Mouse (Mus musculus) kidney, postnatal 0 days (tissue): ENCODE measurements around the gene Baz1b. TPM values are rescaled to one million over a fixed set of nuclear protein-coding genes. Genes with fewer than 3 reads are reported as not detected.

Source experiments
- ATAC-seq: fragments of 200-750 bp; cut with Nextera tagmentation; replicated peaks from 2 replicates; pipeline ENCODE4 v1.8.0; 2017; ENCODE audit warnings: low read depth, moderate number of reproducible peaks, moderate TSS enrichment, moderate library complexity; ENCODE audit not compliant: low FRiP score
- DNase-seq: peaks from one replicate; pipeline ENCODE4 v3.0.0-alpha.2; 2016; ENCODE audit warnings: low spot score
- H3K27ac ChIP-seq: fragments of 300-500 bp; sonication (generic); 2 replicates; pipeline ENCODE4 v1.5.1; 2014; ENCODE audit warnings: mild to moderate bottlenecking
- H3K27me3 ChIP-seq: fragments of 300-500 bp; sonication (generic); 2 replicates; pipeline ENCODE4 v1.6.1; 2014; ENCODE audit warnings: low read length, mixed read lengths; ENCODE audit not compliant: insufficient read depth
- H3K36me3 ChIP-seq: fragments of 300-500 bp; sonication (generic); 2 replicates; pipeline ENCODE4 v1.6.1; 2014; ENCODE audit warnings: low read length, mixed read lengths; ENCODE audit not compliant: insufficient read depth
- H3K4me1 ChIP-seq: fragments of 300-500 bp; sonication (generic); replicated peaks from 2 replicates; pipeline ENCODE4 v1.6.1; 2014; ENCODE audit warnings: antibody characterized with exemption, low read length, mixed read lengths; ENCODE audit not compliant: insufficient read depth
- H3K4me2 ChIP-seq: fragments of 300-500 bp; sonication (generic); 2 replicates; pipeline ENCODE4 v1.6.1; 2014; ENCODE audit warnings: mild to moderate bottlenecking, low read length, moderate library complexity, mixed read lengths
- H3K4me3 ChIP-seq: fragments of 300-500 bp; sonication (generic); replicated peaks from 2 replicates; pipeline ENCODE4 v1.5.1; 2014; ENCODE audit warnings: low read depth, low read length
- H3K9ac ChIP-seq: fragments of 300-500 bp; sonication (generic); 2 replicates; pipeline ENCODE4 v1.6.1; 2014; ENCODE audit warnings: low read depth, low read length
- H3K9me3 ChIP-seq: fragments of 300-500 bp; sonication (generic); replicated peaks from 2 replicates; pipeline ENCODE4 v1.6.1; 2016; ENCODE audit warnings: low read length, inconsistent platforms, mixed read lengths
- CTCF ChIP-seq: IDR thresholded peaks from 2 replicates; pipeline ENCODE4 v1.5.1; 2016; ENCODE audit warnings: antibody characterized with exemption, low read depth, mild to moderate bottlenecking, moderate library complexity
- WGBS: fragments of 180-500 bp; shearing (Covaris S2); extraction: QIAGEN DNeasy Blood & Tissue Kit; methylation state at CpG from one replicate; pipeline ENCODE4 v1.1.7; 2014; 5-methylcytosine and 5-hydroxymethylcytosine counted together
- polyA plus RNA-seq: library from polyadenylated mRNA; unstranded; fragments of >200 nt; fragmentation: Nextera tagmentation; extraction: Ambion mirVana; gene quantifications from 2 replicates; pipeline ENCODE4 v1.2.1, GENCODE M21; 2015

The Baz1b gene
- polyA plus RNA-seq, 1 experiment from 2014 or later = 22.6 TPM

- H3K9me3 ChIP-seq = no peaks in the 10 kb centered on the region
- peaks cover 6% of the 10 kb centered on the region; the same call in 1 of the 2 replicates for H3K4me1 ChIP-seq
- no peak overlapping the region for H3K4me3 ChIP-seq
- no peak overlapping the region for H3K27ac ChIP-seq
- DNase-seq = no peak
- 84% methylated on average over 16 of the region's 16 CpGs for WGBS
- TF ChIP-seq CTCF = no peak
- H3K9ac ChIP-seq = no peak overlapping the region
- H3K27me3 ChIP-seq = 0 out of 2 replicates have a peak, but pooled peaks cover 8% of the 10 kb centered on the region
- no peak overlapping the region for H3K4me2 ChIP-seq
- no peak for ATAC-seq
- H3K36me3 ChIP-seq = peaks cover 24% of the 10 kb centered on the region
These were observed 62.1 kb downstream of the Baz1b start for GRCm38 (mm10) chr5:135248956-135249676.

- H3K27me3 ChIP-seq = 0 out of 2 replicates have a peak, but pooled peaks cover 8% of the 10 kb centered on the region
- TF ChIP-seq CTCF = no peak
- DNase-seq (peak; percentile 10), ATAC-seq (peak; percentile 50)
- H3K9ac ChIP-seq = peak overlapping the region; percentile 32; the same call in 1 of the 2 replicates
- H3K4me3 ChIP-seq = peak overlapping the region; percentile 46
- no peaks in the 10 kb centered on the region for H3K9me3 ChIP-seq
- peaks cover 6% of the 10 kb centered on the region; the same call in 1 of the 2 replicates for H3K4me1 ChIP-seq
- H3K27ac ChIP-seq = no peak overlapping the region
- H3K4me2 ChIP-seq = peak overlapping the region; percentile 91
- peaks cover 11% of the 10 kb centered on the region; the same call in 1 of the 2 replicates for H3K36me3 ChIP-seq
- 1% methylated on average over 78 of the region's 92 CpGs for WGBS
These were observed 63.4 kb downstream of the Baz1b start for GRCm38 (mm10) chr5:135250186-135251078.

DNA sequence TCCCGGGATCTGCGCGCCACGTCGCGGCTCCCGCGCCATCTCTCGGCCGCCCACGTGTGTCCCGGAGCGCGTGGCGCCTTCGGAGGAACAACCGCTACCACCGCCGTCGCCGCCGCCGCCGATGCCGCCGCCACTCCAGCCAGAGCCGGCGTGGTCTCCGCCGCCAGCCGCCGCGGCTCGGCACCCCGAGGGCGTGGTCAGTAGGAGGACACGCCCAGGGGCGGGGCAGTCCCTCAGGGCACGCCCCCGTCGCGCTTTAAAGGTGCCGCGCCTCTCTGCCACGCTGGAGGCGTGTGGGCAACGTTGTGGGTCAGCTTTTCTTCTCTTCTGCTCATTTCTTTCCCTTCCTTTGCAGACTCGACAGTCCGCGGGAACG is 64.0 kb downstream of the Baz1b start, which contains the start of gene Fzd9:
Gene Fzd9, minus strand, starts transcription at position 152 of the 376 bp plus-strand sequence.
- Histone ChIP-seq H3K9ac (peak within 1 kb of the TSS; percentile 32; the same call in 1 of the 2 replicates), H3K27ac (no peak within 1 kb of the TSS), H3K4me2 (peak within 1 kb of the TSS; percentile 91), H3K27me3 (0 out of 2 replicates have a peak, but pooled peaks cover 8% of the 10 kb centered on the region), H3K9me3 (no peaks in the 10 kb centered on the region), H3K36me3 (peaks cover 5% of the 10 kb centered on the region; the same call in 1 of the 2 replicates), H3K4me3 (peak within 1 kb of the TSS; percentile 46), H3K4me1 (peaks cover 6% of the 10 kb centered on the region; the same call in 1 of the 2 replicates)
- ATAC-seq = peak; percentile 82
- peak; percentile 83 for DNase-seq
- under 1% methylated on average over 50 of the region's 51 CpGs for WGBS
- TF ChIP-seq CTCF = no peak

DNA sequence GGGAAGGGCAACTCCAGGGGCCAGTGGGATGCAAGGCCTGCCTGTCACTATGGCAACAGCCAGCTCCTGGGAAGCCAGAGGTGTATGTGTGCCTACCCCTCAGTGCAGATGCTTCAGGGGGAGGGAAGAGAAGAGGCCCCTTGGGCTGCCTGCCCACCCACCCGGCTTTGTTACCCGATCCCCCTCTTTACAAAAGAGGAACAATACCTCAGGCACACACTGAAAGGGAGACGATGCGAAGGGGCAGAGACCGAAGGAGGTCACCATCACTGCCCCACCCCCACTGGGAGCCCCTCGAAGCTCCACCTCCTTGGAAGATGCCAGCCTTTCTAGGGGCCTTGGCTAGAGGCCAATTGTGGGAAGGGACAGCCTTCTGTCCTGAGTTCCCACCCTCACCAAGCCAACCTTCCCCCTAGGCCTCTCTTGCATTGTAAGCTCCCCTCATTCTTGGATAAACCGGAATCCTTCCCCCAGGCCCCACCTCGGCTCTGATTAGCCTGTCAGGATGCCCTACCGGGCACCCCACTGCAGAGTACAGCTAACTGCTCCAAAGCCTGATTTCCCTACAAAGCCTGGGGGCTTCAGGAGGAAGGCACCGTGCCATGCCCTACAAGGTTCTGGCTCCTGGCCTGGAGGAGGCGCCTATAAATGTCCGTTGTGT is 66.8 kb downstream of the Baz1b start:
- ATAC-seq = no peak
- DNase-seq = no peak
- Histone ChIP-seq H3K4me2 (no peak overlapping the region), H3K4me3 (no peak overlapping the region), H3K9me3 (no peaks in the 10 kb centered on the region), H3K36me3 (no peaks in the 10 kb centered on the region), H3K27me3 (0 out of 2 replicates have a peak, but pooled peaks cover 8% of the 10 kb centered on the region), H3K4me1 (peaks cover 6% of the 10 kb centered on the region; the same call in 1 of the 2 replicates), H3K9ac (no peak overlapping the region), H3K27ac (no peak overlapping the region)
- no peak for TF ChIP-seq CTCF
- WGBS = 11% methylated on average over 12 of the region's 12 CpGs

- WGBS = 87% methylated on average over 3 of the region's 3 CpGs
- H3K9me3 ChIP-seq = no peaks in the 10 kb centered on the region
- no peak for ATAC-seq
- no peaks in the 10 kb centered on the region for H3K36me3 ChIP-seq
- H3K27ac ChIP-seq = no peak overlapping the region
- H3K27me3 ChIP-seq = no peaks in the 10 kb centered on the region
- H3K4me3 ChIP-seq = no peak overlapping the region
- DNase-seq = no peak
- no peak overlapping the region for H3K9ac ChIP-seq
- H3K4me2 ChIP-seq = no peak overlapping the region
- TF ChIP-seq CTCF = no peak
- no peaks in the 10 kb centered on the region for H3K4me1 ChIP-seq
These were observed 69.1 kb downstream of the Baz1b start for GRCm38 (mm10) chr5:135256166-135256565.
